Mouse (Mus musculus): ENCODE data around the gene Ptrhd1. TPM values are rescaled to one million over a fixed set of nuclear protein-coding genes. Genes with fewer than 3 reads are reported as not detected.
A peak's percentile ranks its signal among the peaks of the same experiment; 100 is the strongest.

The Ptrhd1 gene
- total RNA-seq, 2 experiments from 2014 or later = 8.0 to 8.5 TPM

DNA sequence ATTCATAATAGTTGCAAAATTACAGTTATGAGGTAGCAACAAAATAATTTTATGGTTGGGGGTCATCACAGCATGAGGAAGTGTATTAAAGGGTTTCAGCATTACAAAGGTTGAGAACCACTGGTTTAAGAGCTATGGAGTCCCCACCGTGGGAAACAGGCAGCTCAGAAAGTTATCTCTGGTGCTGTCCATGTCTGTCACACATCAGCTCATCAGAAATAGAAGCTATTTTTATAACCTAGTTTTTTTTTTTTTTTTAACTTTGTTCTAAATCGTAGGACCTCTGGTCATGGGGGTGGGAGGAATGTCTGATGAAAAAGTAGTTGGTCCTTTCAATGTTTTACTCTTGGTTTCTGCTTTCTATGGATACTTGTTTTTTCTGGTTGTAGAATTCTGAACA is 10.0 kb downstream of the Ptrhd1 start:
- DNase-seq (ENCODE audit: low spot score in 2 of 2) = no peak

DNA sequence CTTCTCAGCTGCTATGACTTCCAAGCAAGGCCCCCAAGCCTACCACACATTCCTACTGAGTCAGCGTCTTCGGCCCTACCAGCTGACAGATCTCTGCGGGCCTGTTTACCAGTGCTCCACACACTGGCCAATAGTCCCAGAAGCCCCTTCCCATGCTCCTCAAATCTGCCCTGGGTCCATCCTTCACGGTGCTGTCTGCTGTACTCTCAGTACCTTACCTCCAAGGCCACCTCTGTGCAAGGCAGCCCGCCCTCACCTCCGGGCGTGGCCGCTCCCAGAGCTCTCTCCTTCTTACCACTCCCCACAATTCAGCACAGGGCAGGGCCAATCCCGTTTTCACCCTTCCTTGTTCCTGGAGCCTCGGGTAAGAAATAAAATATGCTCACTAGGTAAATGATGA is 11.9 kb downstream of the Ptrhd1 start:
- no peak for DNase-seq (ENCODE audit: low spot score in 2 of 2)

DNA sequence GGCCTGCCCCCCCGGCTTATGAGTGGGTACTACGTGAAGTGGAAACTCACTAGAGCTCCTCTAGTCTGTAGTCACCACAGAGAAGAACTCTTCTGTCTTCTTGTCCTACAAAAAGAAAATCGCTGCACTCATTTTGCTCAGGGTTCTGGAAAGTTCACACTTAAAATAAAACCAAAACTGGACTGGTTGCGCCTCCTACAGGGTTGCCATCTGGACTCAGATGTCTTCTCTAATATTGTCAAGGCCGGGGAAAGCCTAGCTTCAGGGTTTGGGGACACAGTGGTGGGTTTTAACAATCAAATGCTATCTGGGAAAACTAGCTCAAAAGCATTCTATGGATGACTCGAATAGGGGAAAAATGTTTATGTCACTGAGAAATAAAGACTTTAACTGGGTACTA is 16.0 kb downstream of the Ptrhd1 start:
- DNase-seq (ENCODE audit: low spot score in 2 of 2) = no peak

DNA sequence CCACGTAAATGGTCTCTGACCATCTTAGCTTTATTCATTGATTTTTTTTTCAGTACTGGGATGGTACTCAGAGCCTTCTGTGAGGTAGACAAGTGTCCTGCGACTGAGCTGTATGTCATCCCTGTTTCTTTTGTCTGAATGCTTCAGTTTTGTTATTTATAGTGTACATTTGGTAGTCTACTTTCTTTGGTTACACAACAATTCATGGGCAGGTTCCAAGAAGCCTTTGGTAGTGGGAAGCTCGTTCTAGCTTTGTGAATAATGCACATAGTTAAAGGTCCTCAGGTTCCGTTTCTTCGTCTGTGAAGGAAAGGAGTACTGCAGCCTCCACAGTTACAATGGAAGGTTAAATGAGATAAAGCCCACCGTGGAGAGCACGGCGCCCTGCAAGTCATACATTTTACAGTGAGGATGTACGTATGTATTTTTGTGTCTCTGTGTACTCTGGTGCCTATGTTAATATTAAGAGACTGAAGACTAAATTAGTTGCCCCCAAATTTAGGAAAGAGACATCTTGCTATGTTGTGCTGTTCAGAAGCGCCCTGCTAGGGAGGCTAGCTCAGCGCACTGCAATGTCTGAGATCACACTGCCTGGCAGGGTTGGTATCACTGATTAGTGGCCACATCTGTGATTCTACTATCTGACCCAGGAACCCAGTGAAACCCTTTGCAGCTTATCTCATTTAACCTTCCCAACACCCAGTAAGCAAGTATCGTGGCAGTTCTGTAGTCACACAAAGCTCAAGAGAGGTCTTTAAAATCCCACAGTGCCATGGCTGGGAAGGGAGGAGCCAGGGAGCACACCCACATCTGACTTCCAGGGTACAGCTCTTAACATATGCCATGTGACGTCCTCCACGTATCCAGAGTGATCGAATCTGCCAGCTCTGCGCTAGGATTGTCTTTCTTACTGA is 19.2 kb downstream of the Ptrhd1 start:
- peak in 1 of 2 experiments; percentile 46 for DNase-seq (ENCODE audit: low spot score in 2 of 2)

DNA sequence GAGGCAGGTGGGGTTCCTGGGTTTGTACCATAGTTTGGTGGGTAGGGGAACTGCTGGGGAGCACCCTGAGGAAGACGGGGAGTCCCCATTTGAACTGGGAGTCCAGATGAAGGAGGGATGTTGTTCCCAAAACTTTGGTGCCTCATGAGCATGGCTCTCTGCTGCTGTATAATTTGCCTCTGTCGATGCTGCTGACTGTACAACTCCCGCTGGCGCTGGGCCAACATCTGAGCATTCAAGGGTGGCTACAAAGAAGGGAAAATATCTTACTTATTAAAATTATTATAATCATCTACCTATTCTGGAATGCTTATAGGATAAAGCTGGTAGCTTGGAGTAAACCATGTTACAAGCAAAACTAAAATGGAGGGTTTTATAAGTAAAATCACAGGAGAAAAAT is 33.9 kb downstream of the Ptrhd1 start:
- DNase-seq (ENCODE audit: low spot score in 2 of 2) = no peak

DNA sequence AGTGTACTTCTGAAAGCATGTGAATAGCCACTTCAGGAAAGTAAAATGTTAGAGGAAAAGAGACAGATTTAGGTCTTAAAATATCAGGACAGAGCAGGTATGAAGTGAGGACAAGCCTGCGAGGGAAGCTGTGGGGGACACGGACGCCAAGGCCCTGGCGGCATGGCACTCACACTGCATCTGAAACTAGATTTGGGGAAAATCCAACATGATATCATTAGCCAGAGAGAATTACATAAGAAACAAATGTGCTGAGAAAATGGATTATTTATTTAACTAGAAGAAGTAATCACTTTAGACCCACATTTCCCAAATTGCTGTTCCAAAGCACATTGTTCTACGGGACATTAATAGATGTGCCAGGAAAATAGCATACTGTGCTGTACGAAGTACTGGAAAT is 37.3 kb downstream of the Ptrhd1 start:
- peak in 1 of 2 experiments; percentile 68 for DNase-seq (ENCODE audit: low spot score in 2 of 2)

DNA sequence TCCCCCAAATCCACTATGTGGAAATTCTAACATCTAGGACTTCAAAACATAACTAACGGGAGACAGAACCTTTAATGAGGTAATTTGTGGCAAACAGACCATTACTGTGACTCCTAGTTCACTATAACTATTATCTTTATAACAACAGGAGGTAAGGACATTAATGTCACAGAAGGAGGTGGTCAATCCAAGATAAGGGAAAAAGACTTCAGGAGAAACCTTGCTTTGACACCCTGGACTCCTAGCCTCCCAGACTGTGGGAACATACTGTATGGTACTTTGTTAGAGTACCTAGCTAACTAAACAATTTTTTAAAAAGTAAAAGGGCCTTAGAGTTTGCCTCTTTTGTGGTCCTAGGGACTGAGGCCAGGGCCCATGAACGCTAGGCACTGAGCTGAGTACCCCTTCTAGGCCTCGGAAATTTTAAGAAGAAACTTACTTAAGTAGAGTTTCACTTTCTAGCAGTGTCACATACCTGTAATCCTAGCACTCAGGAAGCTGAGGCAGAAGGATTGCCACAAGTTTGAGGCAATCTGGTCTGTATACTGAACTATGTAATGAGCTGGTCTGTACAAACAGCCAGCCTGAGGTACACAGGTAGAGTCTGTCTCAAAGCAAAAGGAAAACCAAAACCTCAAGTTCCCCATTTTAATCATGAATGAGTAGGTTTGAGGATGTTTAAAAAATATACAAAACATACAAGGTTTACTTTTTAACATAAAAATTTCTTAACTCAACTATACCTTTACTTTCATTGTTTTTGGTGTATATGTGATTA is 45.3 kb downstream of the Ptrhd1 start:
- no peak for DNase-seq (ENCODE audit: low spot score in 2 of 2)

DNA sequence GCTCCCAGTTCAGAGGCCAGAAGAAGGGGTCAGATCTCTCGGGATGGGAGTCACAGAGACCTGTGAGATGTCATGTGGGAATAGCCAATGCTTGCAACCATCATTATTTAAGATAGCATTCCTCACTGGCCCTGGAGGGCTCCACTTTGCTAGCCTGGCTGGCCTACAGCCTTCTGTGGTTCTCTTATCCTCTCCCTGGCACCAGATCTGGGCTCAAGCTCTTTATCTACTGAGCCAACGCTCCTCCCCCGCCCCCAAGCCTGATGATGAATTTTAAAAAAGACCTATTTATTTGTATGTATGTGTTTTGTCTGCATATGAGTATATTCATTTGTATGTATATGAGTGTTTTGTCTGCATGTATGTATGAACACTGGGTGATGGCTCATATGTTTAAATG is 46.1 kb downstream of the Ptrhd1 start:
- DNase-seq (ENCODE audit: low spot score in 2 of 2) = no peak

DNA sequence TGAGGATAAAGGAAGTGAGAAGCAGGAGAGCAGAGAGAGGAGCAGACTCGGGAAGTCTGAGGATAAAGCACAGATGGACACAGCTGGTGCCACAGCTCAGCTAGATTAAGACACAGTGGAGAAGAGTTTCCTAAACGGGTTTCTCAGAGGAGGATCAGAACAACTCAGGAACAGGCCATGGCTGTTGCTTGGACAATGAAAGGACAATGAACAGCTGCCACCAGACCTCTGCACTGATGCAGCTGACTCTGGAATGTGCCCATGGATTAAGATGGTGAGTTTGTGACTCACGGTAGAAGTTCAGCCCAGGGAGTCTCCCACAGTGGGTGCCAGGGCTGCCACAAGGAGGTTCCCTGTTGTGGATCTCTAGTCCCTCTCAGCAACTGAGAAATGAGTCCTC is 51.4 kb downstream of the Ptrhd1 start:
- DNase-seq (ENCODE audit: low spot score in 2 of 2) = no peak

Other genes starting within 250 kb of the Ptrhd1 start
- gene Efr3b, start 195.1 kb upstream of the Ptrhd1 start, total RNA-seq (2021) = 10 to 100 TPM; 91.9 to 92.3 TPM
- 10 to 100 TPM; 82.6 to 83.9 TPM for gene Dnajc27, start 151.4 kb upstream of the Ptrhd1 start, total RNA-seq (2021)
- gene Adcy3, start 100.9 kb upstream of the Ptrhd1 start, total RNA-seq (2021) = 10 to 100 TPM; 50.9 to 53.0 TPM
- gene Cenpo, start 267 bp downstream of the Ptrhd1 start, total RNA-seq (2021) = 1 to 10 TPM; 3.5 to 4.8 TPM
- gene Ncoa1, start 243.2 kb downstream of the Ptrhd1 start, total RNA-seq (2021) = 100 to 1,000 TPM; 138 to 140 TPM

Measured in layer of hippocampus, adult 18-20 months (tissue).